Mouse (Mus musculus) mesoderm, embryonic 11.5 days (tissue): ENCODE results near the gene Pitpnm1.

Experiments used
- DNase-seq: peaks from one replicate; pipeline ENCODE4 v3.0.0-alpha.2; 2012; ENCODE audit warnings: low read depth, low spot score

Gene Pitpnm1

GRCm38 (mm10) chr19:4068717-4069410 lies 30.9 kb upstream of the Pitpnm1 start:
- DNase-seq = no peak

- no peak for DNase-seq
Measured at GRCm38 (mm10) chr19:4070311-4070710, 29.5 kb upstream of the Pitpnm1 start.

GRCm38 (mm10) chr19:4070756-4071155 lies 29.0 kb upstream of the Pitpnm1 start:
- DNase-seq = no peak

GRCm38 (mm10) chr19:4071406-4071805 lies 28.4 kb upstream of the Pitpnm1 start:
- no peak for DNase-seq

GRCm38 (mm10) chr19:4072706-4073424 lies 26.9 kb upstream of the Pitpnm1 start:
- no peak for DNase-seq

GRCm38 (mm10) chr19:4075531-4075930 lies 24.3 kb upstream of the Pitpnm1 start:
- no peak for DNase-seq

- no peak for DNase-seq
Measured at GRCm38 (mm10) chr19:4079594-4079993, 20.2 kb upstream of the Pitpnm1 start.

GRCm38 (mm10) chr19:4080511-4081009 lies 19.2 kb upstream of the Pitpnm1 start:
- DNase-seq = no peak

GRCm38 (mm10) chr19:4081394-4081793 lies 18.4 kb upstream of the Pitpnm1 start, which contains the start of gene Cabp2:
Gene Cabp2, plus strand, starts transcription at chr19:4081578.
- no peak for DNase-seq

- no peak for DNase-seq
Measured at GRCm38 (mm10) chr19:4082219-4082965, 17.4 kb upstream of the Pitpnm1 start.

- DNase-seq = no peak
Measured at GRCm38 (mm10) chr19:4083316-4083715, 16.5 kb upstream of the Pitpnm1 start.

- no peak for DNase-seq
Measured at GRCm38 (mm10) chr19:4083826-4084225, 16.0 kb upstream of the Pitpnm1 start.

GRCm38 (mm10) chr19:4084984-4085383 lies 14.8 kb upstream of the Pitpnm1 start:
- DNase-seq = no peak

- no peak for DNase-seq
Measured at GRCm38 (mm10) chr19:4086156-4086555, 13.6 kb upstream of the Pitpnm1 start.

GRCm38 (mm10) chr19:4087090-4087489 lies 12.7 kb upstream of the Pitpnm1 start:
- no peak for DNase-seq

GRCm38 (mm10) chr19:4088146-4088545 lies 11.7 kb upstream of the Pitpnm1 start:
- no peak for DNase-seq

GRCm38 (mm10) chr19:4089128-4089527 lies 10.7 kb upstream of the Pitpnm1 start:
- DNase-seq = no peak

GRCm38 (mm10) chr19:4090446-4090845 lies 9.4 kb upstream of the Pitpnm1 start:
- no peak for DNase-seq

- no peak for DNase-seq
Measured at GRCm38 (mm10) chr19:4091383-4091782, 8.4 kb upstream of the Pitpnm1 start.

- DNase-seq = no peak
Measured at GRCm38 (mm10) chr19:4092750-4093149, 7.0 kb upstream of the Pitpnm1 start.

GRCm38 (mm10) chr19:4093772-4094171 lies 6.0 kb upstream of the Pitpnm1 start:
- DNase-seq = no peak

GRCm38 (mm10) chr19:4094348-4094747 lies 5.5 kb upstream of the Pitpnm1 start:
- no peak for DNase-seq
